Mouse (Mus musculus): Measurements from ENCODE around the gene Clec2l. TPM values are rescaled to one million over a fixed set of nuclear protein-coding genes. Genes with fewer than 3 reads are reported as not detected.

Gene Clec2l
- polyA plus RNA-seq, 1 experiment from 2014 or later = 8.8 TPM

GRCm38 (mm10) chr6:38634461-38634860 is 28.4 kb upstream of the Clec2l start:
- H3K4me3 ChIP-seq (ENCODE audit: low read depth, low read length) = no peak overlapping the region
- no peak overlapping the region for H3K4me2 ChIP-seq (ENCODE audit: low read length)
- no peak overlapping the region for H3K9ac ChIP-seq (ENCODE audit: low read length)
- H3K27ac ChIP-seq (ENCODE audit: low read depth, low read length) = no peak overlapping the region
- no peak for ATAC-seq
- H3K36me3 ChIP-seq (ENCODE audit: control insufficient read depth, insufficient read depth, low read length) = no peaks in the 10 kb centered on the region
- WGBS = 78% methylated on average over 8 of the region's 8 CpGs
- H3K4me1 ChIP-seq (ENCODE audit: control insufficient read depth, insufficient read depth, low read length) = peaks cover 7% of the 10 kb centered on the region; the same call in 1 of the 2 replicates
- peaks cover 40% of the 10 kb centered on the region for H3K27me3 ChIP-seq (replicated peaks; ENCODE audit: control insufficient read depth, insufficient read depth, low read length)
- DNase-seq (ENCODE audit: low spot score) = no peak
- H3K9me3 ChIP-seq (replicated peaks; ENCODE audit: control insufficient read depth, low read length) = no peaks in the 10 kb centered on the region

DNA sequence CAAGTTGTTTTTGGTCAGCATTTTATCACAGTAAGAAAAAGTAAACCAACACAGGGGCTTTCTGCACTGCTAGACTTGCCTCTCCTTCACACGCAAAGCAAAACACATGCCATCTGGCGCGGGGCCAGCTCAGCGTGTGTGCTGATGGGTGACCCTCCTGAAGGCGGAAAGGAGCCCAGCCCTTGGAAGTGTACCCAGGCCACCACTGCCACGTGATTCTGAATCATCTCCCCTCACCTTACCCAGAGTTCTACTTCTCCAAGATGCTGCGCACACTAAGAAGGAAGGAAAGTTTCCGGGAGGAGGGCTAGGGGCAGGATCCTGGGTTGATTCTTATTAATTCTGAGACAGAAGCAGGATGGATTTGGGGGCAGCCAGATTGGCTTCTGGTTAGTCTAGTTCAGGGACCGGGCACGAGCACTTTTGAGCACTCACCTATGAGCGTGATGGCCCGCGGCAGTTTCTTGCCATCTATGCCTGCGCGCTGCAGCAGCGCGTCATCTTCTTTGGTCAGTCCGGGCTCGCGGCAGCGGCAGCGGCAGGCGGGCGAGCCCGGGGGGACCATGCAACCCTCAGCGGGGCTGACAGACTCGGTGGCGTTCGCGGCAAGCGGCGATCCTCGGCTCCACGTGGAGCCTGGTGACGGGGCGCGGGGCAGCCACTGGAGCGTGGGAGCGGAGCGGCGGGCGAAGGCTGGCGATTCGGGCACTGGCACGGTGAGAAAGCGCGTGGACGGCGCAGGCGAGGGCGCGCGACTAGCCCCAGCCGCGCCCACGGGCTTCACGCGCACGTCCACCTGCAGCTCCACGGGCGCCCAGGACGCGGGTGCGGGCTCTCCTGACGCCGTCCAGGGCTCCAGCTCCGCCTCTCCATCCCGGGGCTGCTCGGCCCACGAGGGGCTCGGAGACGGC is 26.7 kb upstream of the Clec2l start:
- ATAC-seq (peak; percentile 83), DNase-seq (ENCODE audit: low spot score) (peak; percentile 75)
- Histone ChIP-seq H3K27ac (ENCODE audit: low read depth, low read length) (no peak overlapping the region), H3K9ac (ENCODE audit: low read length) (peak overlapping the region; percentile 58), H3K4me3 (ENCODE audit: low read depth, low read length) (peak overlapping the region; percentile 50), H3K4me1 (ENCODE audit: control insufficient read depth, insufficient read depth, low read length) (peaks cover 7% of the 10 kb centered on the region; the same call in 1 of the 2 replicates), H3K4me2 (ENCODE audit: low read length) (peak overlapping the region; percentile 100), H3K27me3 (replicated peaks; ENCODE audit: control insufficient read depth, insufficient read depth, low read length) (peaks cover 49% of the 10 kb centered on the region), H3K36me3 (ENCODE audit: control insufficient read depth, insufficient read depth, low read length) (no peaks in the 10 kb centered on the region), H3K9me3 (replicated peaks; ENCODE audit: control insufficient read depth, low read length) (no peaks in the 10 kb centered on the region)
- WGBS = under 1% methylated on average over 61 of the region's 72 CpGs

GRCm38 (mm10) chr6:38636852-38637618 is 25.8 kb upstream of the Clec2l start, which contains the start of gene Klrg2:
Gene Klrg2, minus strand, starts transcription at chr6:38637242.
- peak within 1 kb of the TSS; percentile 100 for H3K4me2 ChIP-seq (ENCODE audit: low read length)
- peaks cover 7% of the 10 kb centered on the region; the same call in 1 of the 2 replicates for H3K4me1 ChIP-seq (ENCODE audit: control insufficient read depth, insufficient read depth, low read length)
- peak within 1 kb of the TSS; percentile 58 for H3K9ac ChIP-seq (ENCODE audit: low read length)
- peak within 1 kb of the TSS; percentile 50 for H3K4me3 ChIP-seq (ENCODE audit: low read depth, low read length)
- H3K27me3 ChIP-seq (replicated peaks; ENCODE audit: control insufficient read depth, insufficient read depth, low read length) = peaks cover 49% of the 10 kb centered on the region
- no peaks in the 10 kb centered on the region for H3K36me3 ChIP-seq (ENCODE audit: control insufficient read depth, insufficient read depth, low read length)
- peak; percentile 73 for ATAC-seq
- 2% methylated on average over 60 of the region's 60 CpGs for WGBS
- no peaks in the 10 kb centered on the region for H3K9me3 ChIP-seq (replicated peaks; ENCODE audit: control insufficient read depth, low read length)
- DNase-seq (ENCODE audit: low spot score) = peak; percentile 53
- H3K27ac ChIP-seq (ENCODE audit: low read depth, low read length) = no peak within 1 kb of the TSS

DNA sequence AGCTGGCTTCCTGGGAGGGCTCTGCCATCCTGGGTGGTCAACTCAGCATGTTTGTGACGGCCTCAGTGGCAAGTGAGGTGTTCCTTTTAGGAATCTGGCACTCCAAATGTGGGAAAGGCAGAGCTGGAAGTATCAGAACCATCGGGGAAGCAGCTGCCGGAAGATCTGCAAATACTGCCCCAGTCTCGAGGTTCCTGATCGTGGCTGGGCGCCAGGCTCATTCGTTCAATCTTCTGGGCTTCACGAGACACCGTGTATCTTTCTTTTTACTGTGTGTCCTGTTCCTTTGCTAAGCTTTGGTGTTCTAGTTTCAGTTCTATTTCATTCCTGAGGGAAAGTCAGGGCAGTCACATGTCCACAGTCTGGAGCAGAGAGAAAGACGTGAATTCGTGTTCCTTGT is 22.5 kb upstream of the Clec2l start:
- H3K9ac ChIP-seq (ENCODE audit: low read length) = no peak overlapping the region
- WGBS = 79% methylated on average over 11 of the region's 11 CpGs
- H3K36me3 ChIP-seq (ENCODE audit: control insufficient read depth, insufficient read depth, low read length) = no peaks in the 10 kb centered on the region
- no peak overlapping the region for H3K4me3 ChIP-seq (ENCODE audit: low read depth, low read length)
- no peak overlapping the region for H3K4me2 ChIP-seq (ENCODE audit: low read length)
- H3K27ac ChIP-seq (ENCODE audit: low read depth, low read length) = no peak overlapping the region
- H3K4me1 ChIP-seq (ENCODE audit: control insufficient read depth, insufficient read depth, low read length) = peaks cover 7% of the 10 kb centered on the region; the same call in 1 of the 2 replicates
- ATAC-seq = no peak
- no peak for DNase-seq (ENCODE audit: low spot score)
- no peaks in the 10 kb centered on the region for H3K9me3 ChIP-seq (replicated peaks; ENCODE audit: control insufficient read depth, low read length)
- H3K27me3 ChIP-seq (replicated peaks; ENCODE audit: control insufficient read depth, insufficient read depth, low read length) = peaks cover 37% of the 10 kb centered on the region

DNA sequence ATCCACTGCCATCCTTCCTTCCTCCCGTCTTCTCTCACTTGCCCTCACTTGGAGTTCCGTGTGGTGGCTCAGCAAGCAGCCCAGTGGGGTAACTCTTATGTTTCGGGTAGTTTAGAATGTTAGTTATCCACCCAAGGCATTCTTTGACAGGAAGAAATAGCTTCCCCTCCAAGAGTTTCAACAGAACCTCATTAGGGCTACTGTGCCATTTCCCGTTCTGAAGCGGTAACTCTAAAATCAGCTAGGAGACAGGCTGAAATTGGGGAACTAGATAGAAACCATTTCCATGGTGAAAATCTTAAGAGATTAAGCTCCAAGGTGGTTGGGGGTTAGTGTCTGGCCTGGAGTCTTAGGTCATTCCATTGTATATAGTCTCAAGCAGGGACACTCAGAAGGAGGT is 21.6 kb upstream of the Clec2l start:
- Histone ChIP-seq H3K27ac (ENCODE audit: low read depth, low read length) (no peak overlapping the region), H3K4me1 (ENCODE audit: control insufficient read depth, insufficient read depth, low read length) (peaks cover 4% of the 10 kb centered on the region; the same call in 1 of the 2 replicates), H3K9me3 (replicated peaks; ENCODE audit: control insufficient read depth, low read length) (no peaks in the 10 kb centered on the region), H3K4me3 (ENCODE audit: low read depth, low read length) (no peak overlapping the region), H3K9ac (ENCODE audit: low read length) (no peak overlapping the region), H3K4me2 (ENCODE audit: low read length) (no peak overlapping the region), H3K27me3 (replicated peaks; ENCODE audit: control insufficient read depth, insufficient read depth, low read length) (peaks cover 30% of the 10 kb centered on the region), H3K36me3 (ENCODE audit: control insufficient read depth, insufficient read depth, low read length) (no peaks in the 10 kb centered on the region)
- 68% methylated on average over 5 of the region's 5 CpGs for WGBS
- no peak for ATAC-seq
- no peak for DNase-seq (ENCODE audit: low spot score)

DNA sequence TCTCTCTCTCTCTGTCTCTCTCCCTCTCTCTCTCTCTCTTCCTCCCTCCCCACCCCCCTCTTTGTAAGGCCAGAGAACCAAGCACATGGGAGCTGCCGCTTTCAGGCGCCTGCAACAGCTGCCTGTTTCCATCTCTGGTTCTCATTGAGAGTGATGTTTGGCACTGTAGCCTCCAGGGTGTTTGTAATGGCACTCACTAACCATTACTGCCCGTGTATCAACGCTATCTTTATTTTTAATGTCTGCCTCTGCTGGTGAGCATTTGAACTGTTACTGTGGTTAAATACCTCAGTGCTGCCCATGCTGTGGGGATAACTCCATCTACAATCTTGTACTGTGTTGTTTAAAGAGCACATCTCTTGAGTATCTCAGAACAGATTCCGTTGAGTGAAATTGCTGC is 21.2 kb upstream of the Clec2l start:
- DNase-seq (ENCODE audit: low spot score) (no peak), ATAC-seq (no peak)
- WGBS = 59% methylated on average over 5 of the region's 5 CpGs
- H3K9me3 ChIP-seq (replicated peaks; ENCODE audit: control insufficient read depth, low read length) = no peaks in the 10 kb centered on the region
- H3K27me3 ChIP-seq (replicated peaks; ENCODE audit: control insufficient read depth, insufficient read depth, low read length) = peaks cover 26% of the 10 kb centered on the region
- H3K27ac ChIP-seq (ENCODE audit: low read depth, low read length) = no peak overlapping the region
- H3K36me3 ChIP-seq (ENCODE audit: control insufficient read depth, insufficient read depth, low read length) = no peaks in the 10 kb centered on the region
- H3K9ac ChIP-seq (ENCODE audit: low read length) = no peak overlapping the region
- no peak overlapping the region for H3K4me3 ChIP-seq (ENCODE audit: low read depth, low read length)
- H3K4me2 ChIP-seq (ENCODE audit: low read length) = no peak overlapping the region
- H3K4me1 ChIP-seq (ENCODE audit: control insufficient read depth, insufficient read depth, low read length) = peaks cover 4% of the 10 kb centered on the region; the same call in 1 of the 2 replicates

DNA sequence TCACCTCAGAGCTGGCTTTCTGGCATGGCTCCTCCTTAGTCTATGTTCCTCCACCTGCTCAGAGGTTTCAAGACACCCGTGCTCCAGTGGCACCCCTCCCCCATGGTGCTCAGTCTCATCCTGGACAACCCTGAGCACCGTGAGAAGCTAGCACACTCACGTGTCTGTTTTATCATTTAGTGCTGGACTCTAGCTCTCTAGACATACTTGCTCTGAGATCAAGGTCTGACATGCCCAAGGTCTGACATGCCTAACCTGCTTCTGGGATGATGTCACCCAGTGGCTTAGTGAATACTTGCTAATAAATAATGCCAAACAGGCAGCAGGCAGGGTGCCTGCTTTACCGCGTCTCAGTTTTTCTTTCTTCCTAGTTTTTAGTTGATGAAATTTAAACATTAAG is 20.3 kb upstream of the Clec2l start:
- Histone ChIP-seq H3K36me3 (ENCODE audit: control insufficient read depth, insufficient read depth, low read length) (no peaks in the 10 kb centered on the region), H3K27me3 (replicated peaks; ENCODE audit: control insufficient read depth, insufficient read depth, low read length) (peaks cover 17% of the 10 kb centered on the region), H3K9me3 (replicated peaks; ENCODE audit: control insufficient read depth, low read length) (no peaks in the 10 kb centered on the region), H3K27ac (ENCODE audit: low read depth, low read length) (no peak overlapping the region), H3K9ac (ENCODE audit: low read length) (no peak overlapping the region), H3K4me1 (ENCODE audit: control insufficient read depth, insufficient read depth, low read length) (no peaks in the 10 kb centered on the region), H3K4me3 (ENCODE audit: low read depth, low read length) (no peak overlapping the region), H3K4me2 (ENCODE audit: low read length) (no peak overlapping the region)
- ATAC-seq (no peak), DNase-seq (ENCODE audit: low spot score) (no peak)
- 80% methylated on average over 5 of the region's 5 CpGs for WGBS

GRCm38 (mm10) chr6:38643039-38643438 is 19.8 kb upstream of the Clec2l start:
- WGBS = 65% methylated on average over 3 of the region's 3 CpGs
- Histone ChIP-seq H3K4me1 (ENCODE audit: control insufficient read depth, insufficient read depth, low read length) (no peaks in the 10 kb centered on the region), H3K4me3 (ENCODE audit: low read depth, low read length) (no peak overlapping the region), H3K27ac (ENCODE audit: low read depth, low read length) (no peak overlapping the region), H3K9ac (ENCODE audit: low read length) (no peak overlapping the region), H3K27me3 (replicated peaks; ENCODE audit: control insufficient read depth, insufficient read depth, low read length) (peaks cover 13% of the 10 kb centered on the region; the same call in 1 of the 2 replicates), H3K36me3 (ENCODE audit: control insufficient read depth, insufficient read depth, low read length) (no peaks in the 10 kb centered on the region), H3K9me3 (replicated peaks; ENCODE audit: control insufficient read depth, low read length) (no peaks in the 10 kb centered on the region), H3K4me2 (ENCODE audit: low read length) (no peak overlapping the region)
- ATAC-seq (no peak), DNase-seq (ENCODE audit: low spot score) (no peak)
